Mouse (Mus musculus) stomach, postnatal 0 days (tissue): ENCODE results near the gene Polr2i.

ENCODE experiments used
- CTCF ChIP-seq: IDR thresholded peaks from 2 replicates; pipeline ENCODE4 v1.5.1; 2016; ENCODE audit warnings: antibody characterized with exemption, low read depth, mild to moderate bottlenecking, moderate library complexity
- EP300 ChIP-seq: optimal IDR thresholded peaks from 2 replicates; pipeline ENCODE3; 2016; ENCODE audit warnings: antibody characterized with exemption

GRCm38 (mm10) chr7:30281522-30281921 lies 49.8 kb downstream of the Polr2i start:
- no peak for TF ChIP-seq CTCF
- TF ChIP-seq EP300, result no peak
